Mouse (Mus musculus) cerebellum, postnatal 36 days (tissue): ENCODE data around the gene Sapcd1.

Experiments
- DNase-seq, 2 experiments: peaks; one replicate each; pipeline ENCODE4 v3.0.0; 2021 to 2022; ENCODE audit warnings: mixed read lengths in 2 of 2

The Sapcd1 gene

GRCm38 (mm10) chr17:34979631-34980030, 48.2 kb downstream of the Sapcd1 start:
- no peak for DNase-seq

GRCm38 (mm10) chr17:34978239-34978638, 49.6 kb downstream of the Sapcd1 start:
- no peak for DNase-seq

DNA sequence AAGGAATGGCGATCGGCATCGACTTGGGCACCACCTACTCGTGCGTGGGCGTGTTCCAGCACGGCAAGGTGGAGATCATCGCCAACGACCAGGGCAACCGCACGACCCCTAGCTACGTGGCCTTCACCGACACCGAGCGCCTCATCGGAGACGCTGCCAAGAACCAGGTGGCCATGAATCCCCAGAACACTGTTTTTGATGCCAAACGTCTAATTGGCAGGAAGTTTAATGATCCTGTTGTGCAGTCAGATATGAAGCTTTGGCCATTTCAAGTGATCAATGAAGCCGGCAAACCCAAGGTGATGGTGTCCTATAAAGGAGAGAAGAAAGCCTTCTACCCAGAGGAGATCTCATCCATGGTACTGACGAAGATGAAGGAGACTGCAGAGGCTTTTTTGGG, 50.8 kb downstream of the Sapcd1 start:
- DNase-seq, result no peak
